Mouse (Mus musculus) lung, embryonic 14.5 days (tissue): ENCODE data around the gene Esx1. TPM values are rescaled to one million over a fixed set of nuclear protein-coding genes. Genes with fewer than 3 reads are reported as not detected.

Source experiments
- ATAC-seq: fragments of 200-750 bp; cut with Nextera tagmentation; 2 replicates; pipeline ENCODE4 v1.8.0; 2017; ENCODE audit warnings: mild to moderate bottlenecking, moderate TSS enrichment, moderate library complexity; ENCODE audit not compliant: insufficient read depth
- DNase-seq: peaks from one replicate; pipeline ENCODE4 v3.0.0-alpha.2; 2015
- H3K27ac ChIP-seq: fragments of 300-500 bp; sonication (generic); 2 replicates; pipeline ENCODE4 v1.5.1; 2014; ENCODE audit warnings: low read depth, mild to moderate bottlenecking, moderate library complexity
- H3K27me3 ChIP-seq: fragments of 300-500 bp; sonication (generic); 2 replicates; pipeline ENCODE4 v1.6.1; 2014; ENCODE audit warnings: low read length, control low read depth; ENCODE audit not compliant: insufficient read depth
- H3K36me3 ChIP-seq: fragments of 300-500 bp; sonication (generic); 2 replicates; pipeline ENCODE4 v1.6.1; 2014; ENCODE audit warnings: control low read depth; ENCODE audit not compliant: insufficient read depth
- H3K4me1 ChIP-seq: fragments of 300-500 bp; sonication (generic); 2 replicates; pipeline ENCODE4 v1.6.1; 2014; ENCODE audit warnings: antibody characterized with exemption, control low read depth; ENCODE audit not compliant: insufficient read depth
- H3K4me2 ChIP-seq: fragments of 300-500 bp; sonication (generic); 2 replicates; pipeline ENCODE4 v1.6.1; 2014; ENCODE audit warnings: mild to moderate bottlenecking
- H3K4me3 ChIP-seq: fragments of 300-500 bp; sonication (generic); 2 replicates; pipeline ENCODE4 v1.5.1; 2014; ENCODE audit warnings: low read depth, low read length
- H3K9ac ChIP-seq: fragments of 300-500 bp; sonication (generic); 2 replicates; pipeline ENCODE4 v1.6.1; 2014
- H3K9me3 ChIP-seq: fragments of 300-500 bp; sonication (generic); 2 replicates; pipeline ENCODE4 v1.6.1; 2016; ENCODE audit warnings: low read depth, low read length, control low read depth
- CTCF ChIP-seq: IDR thresholded peaks from 2 replicates; pipeline ENCODE4 v1.5.1; 2016; ENCODE audit warnings: antibody characterized with exemption, low read depth
- WGBS: fragments of 180-500 bp; shearing (Covaris S2); extraction: QIAGEN DNeasy Blood & Tissue Kit; methylation state at CpG from one replicate; pipeline ENCODE4 v1.1.7; 2014; 5-methylcytosine and 5-hydroxymethylcytosine counted together
- polyA plus RNA-seq: library from polyadenylated mRNA; unstranded; fragments of >200 nt; fragmentation: Nextera tagmentation; extraction: Ambion mirVana; gene quantifications from 2 replicates; pipeline ENCODE4 v1.2.1, GENCODE M21; 2014

Gene Esx1
- not detected in 2 replicates for polyA plus RNA-seq

GRCm38 (mm10) chrX:137121718-137122117, at the start of gene Esx1:
Gene Esx1 (minus strand): TSS chrX:137122083.
- H3K9me3 ChIP-seq = no peaks in the 10 kb centered on the region
- ATAC-seq = no peak
- TF ChIP-seq CTCF = no peak
- H3K9ac ChIP-seq = no peak within 1 kb of the TSS
- H3K4me2 ChIP-seq = no peak within 1 kb of the TSS
- H3K27ac ChIP-seq = no peak within 1 kb of the TSS
- H3K4me3 ChIP-seq = no peak within 1 kb of the TSS
- 10% methylated on average over 18 of the region's 21 CpGs for WGBS
- DNase-seq = no peak
- H3K36me3 ChIP-seq = no peaks in the 10 kb centered on the region
- H3K4me1 ChIP-seq = no peaks in the 10 kb centered on the region
- peaks cover 71% of the 10 kb centered on the region for H3K27me3 ChIP-seq

- H3K9ac ChIP-seq = no peak overlapping the region
- no peaks in the 10 kb centered on the region for H3K4me1 ChIP-seq
- ATAC-seq (no peak), DNase-seq (peak; percentile 30)
- no peaks in the 10 kb centered on the region for H3K9me3 ChIP-seq
- peak; percentile 52 for TF ChIP-seq CTCF
- H3K36me3 ChIP-seq = no peaks in the 10 kb centered on the region
- no peak overlapping the region for H3K4me2 ChIP-seq
- WGBS = 41% methylated on average over 7 of the region's 7 CpGs
- H3K4me3 ChIP-seq = no peak overlapping the region
- H3K27ac ChIP-seq = no peak overlapping the region
- no peaks in the 10 kb centered on the region for H3K27me3 ChIP-seq
Measured at GRCm38 (mm10) chrX:137170021-137170420, 48.1 kb upstream of the Esx1 start.

DNA sequence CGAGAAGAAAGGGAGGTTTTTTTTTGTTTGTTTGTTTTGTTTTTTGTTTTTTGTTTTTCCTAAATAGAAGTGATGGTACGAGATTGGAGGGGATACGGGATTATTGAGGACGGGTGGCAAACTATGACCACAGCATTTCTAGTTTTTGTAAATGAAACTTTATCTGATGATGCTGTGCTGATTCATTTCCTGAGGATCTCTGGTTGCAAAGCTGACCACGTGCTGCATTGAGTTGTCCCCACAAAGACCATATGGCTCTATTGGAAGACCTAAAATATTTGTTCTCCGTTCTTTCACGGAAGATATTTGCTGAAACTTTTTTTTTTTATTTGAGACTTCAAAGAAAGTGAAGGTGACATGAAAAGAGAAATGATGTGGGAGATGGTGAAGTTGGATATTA, 45.8 kb upstream of the Esx1 start:
- H3K27me3 ChIP-seq = no peaks in the 10 kb centered on the region
- no peak for ATAC-seq
- H3K4me1 ChIP-seq = no peaks in the 10 kb centered on the region
- H3K27ac ChIP-seq = no peak overlapping the region
- no peak for TF ChIP-seq CTCF
- no peak for DNase-seq
- no peak overlapping the region for H3K9ac ChIP-seq
- no peaks in the 10 kb centered on the region for H3K9me3 ChIP-seq
- 69% methylated on average over 7 of the region's 7 CpGs for whole genome bisulfite sequencing
- no peaks in the 10 kb centered on the region for H3K36me3 ChIP-seq
- H3K4me3 ChIP-seq = no peak overlapping the region
- no peak overlapping the region for H3K4me2 ChIP-seq

DNA sequence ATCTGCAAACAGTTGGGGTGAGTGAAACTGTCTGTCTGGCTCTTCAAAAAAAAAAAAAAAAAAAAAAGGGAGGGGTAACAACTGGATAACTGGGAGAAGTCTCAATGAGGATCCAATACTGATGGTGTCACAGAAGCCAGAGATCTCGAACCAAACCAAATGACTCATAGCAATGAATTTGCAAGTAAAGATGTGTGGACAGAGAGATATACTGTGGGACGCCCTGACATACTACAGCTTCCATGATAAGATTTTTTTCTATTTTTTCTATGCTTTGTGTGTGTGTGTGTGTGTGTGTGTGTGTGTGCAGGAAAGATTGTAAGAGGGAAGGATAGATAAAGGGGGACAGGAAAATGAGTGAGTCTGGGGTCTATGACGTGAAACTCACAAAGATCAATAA, 43.7 kb upstream of the Esx1 start:
- no peak overlapping the region for H3K4me3 ChIP-seq
- ATAC-seq = no peak
- DNase-seq = no peak
- H3K27ac ChIP-seq = no peak overlapping the region
- H3K4me1 ChIP-seq = no peaks in the 10 kb centered on the region
- TF ChIP-seq CTCF = no peak
- no peaks in the 10 kb centered on the region for H3K9me3 ChIP-seq
- H3K27me3 ChIP-seq = no peaks in the 10 kb centered on the region
- H3K9ac ChIP-seq = no peak overlapping the region
- 77% methylated on average over 3 of the region's 3 CpGs for WGBS
- H3K36me3 ChIP-seq = no peaks in the 10 kb centered on the region
- H3K4me2 ChIP-seq = no peak overlapping the region

DNA sequence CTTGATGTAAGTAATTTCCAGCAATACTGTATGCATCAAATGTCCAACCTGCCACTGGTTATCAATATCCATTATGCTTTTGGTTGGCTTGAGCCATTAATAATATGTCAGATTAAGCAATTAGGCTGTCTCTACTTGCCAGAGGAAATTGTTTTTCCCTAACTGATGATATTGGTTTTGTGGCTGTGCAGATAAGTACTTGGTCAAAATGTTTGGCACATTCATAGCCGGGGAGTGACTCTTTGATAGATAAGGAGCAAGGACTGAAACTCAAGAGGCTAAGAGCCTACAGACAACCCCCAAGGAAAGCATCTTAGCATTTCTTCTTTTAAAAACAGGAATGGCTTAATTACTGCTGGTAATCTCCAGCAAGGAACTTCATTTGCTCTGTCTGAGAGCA, 40.8 kb upstream of the Esx1 start:
- ATAC-seq = no peak
- no peak overlapping the region for H3K4me2 ChIP-seq
- H3K36me3 ChIP-seq = no peaks in the 10 kb centered on the region
- no peak overlapping the region for H3K9ac ChIP-seq
- H3K4me3 ChIP-seq = no peak overlapping the region
- no peak for DNase-seq
- no peaks in the 10 kb centered on the region for H3K9me3 ChIP-seq
- H3K27ac ChIP-seq = no peak overlapping the region
- TF ChIP-seq CTCF = no peak
- H3K27me3 ChIP-seq = no peaks in the 10 kb centered on the region
- no peaks in the 10 kb centered on the region for H3K4me1 ChIP-seq
- WGBS = 52% methylated on average over 1 of the region's 1 CpGs

GRCm38 (mm10) chrX:137160971-137161370, 39.1 kb upstream of the Esx1 start:
- DNase-seq (no peak), ATAC-seq (no peak)
- Histone ChIP-seq H3K36me3 (no peaks in the 10 kb centered on the region), H3K4me2 (no peak overlapping the region), H3K4me1 (no peaks in the 10 kb centered on the region), H3K4me3 (no peak overlapping the region), H3K27ac (no peak overlapping the region), H3K9ac (no peak overlapping the region), H3K9me3 (no peaks in the 10 kb centered on the region), H3K27me3 (no peaks in the 10 kb centered on the region)
- no peak for TF ChIP-seq CTCF
- WGBS = 46% methylated on average over 3 of the region's 3 CpGs

- WGBS = 90% methylated on average over 11 of the region's 11 CpGs
- Histone ChIP-seq H3K36me3 (no peaks in the 10 kb centered on the region), H3K9me3 (no peaks in the 10 kb centered on the region), H3K27me3 (no peaks in the 10 kb centered on the region), H3K4me3 (no peak overlapping the region), H3K9ac (no peak overlapping the region), H3K4me2 (no peak overlapping the region), H3K27ac (no peak overlapping the region), H3K4me1 (no peaks in the 10 kb centered on the region)
- DNase-seq (no peak), ATAC-seq (no peak)
- TF ChIP-seq CTCF = no peak
Measured at GRCm38 (mm10) chrX:137149050-137149449, 27.2 kb upstream of the Esx1 start.

- H3K27ac ChIP-seq = no peak overlapping the region
- no peaks in the 10 kb centered on the region for H3K4me1 ChIP-seq
- DNase-seq (no peak), ATAC-seq (no peak)
- peak; percentile 27 for TF ChIP-seq CTCF
- H3K9ac ChIP-seq = no peak overlapping the region
- no peak overlapping the region for H3K4me3 ChIP-seq
- no peaks in the 10 kb centered on the region for H3K36me3 ChIP-seq
- WGBS = 32% methylated on average over 4 of the region's 4 CpGs
- H3K27me3 ChIP-seq = no peaks in the 10 kb centered on the region
- no peak overlapping the region for H3K4me2 ChIP-seq
- H3K9me3 ChIP-seq = no peaks in the 10 kb centered on the region
Measured at GRCm38 (mm10) chrX:137144674-137145073, 22.8 kb upstream of the Esx1 start.
